In genomic region chr19:55886536-55886935, GRCm38 (mm10) we compare ENCODE assay signal across 18 mouse cellular contexts.
DNase-seq lines count a peak whose midpoint lies in the region; ATAC-seq lines count a peak whose summit lies in the region.
"Had no signal": no experiment of that assay in that cellular context is flagged by ENCODE, and none has a peak within 500 bp of the region (broad histone marks: within the 10 kb centered on the region; RNA-seq: fewer than 3 reads in every experiment).

No protein-coding gene starts in this region.

- H3K9ac ChIP-seq in forebrain, embryonic 14.5 days (ENCODE audit: low read length), result peak overlapping the region; percentile 26; the same call in 1 of the 2 replicates
- peak overlapping the region; percentile 50 for H3K9ac ChIP-seq in midbrain, embryonic 12.5 days (replicated peaks)
- H3K9ac ChIP-seq in midbrain, embryonic 16.5 days (ENCODE audit: low read depth, low read length), result no peak overlapping the region
- H3K9ac ChIP-seq: embryonic facial prominence, embryonic 12.5 days; heart, embryonic 13.5 days; hindbrain, embryonic 12.5 days had no signal

- no peak overlapping the region; the same call in 1 of the 2 replicates for H3K4me2 ChIP-seq in forebrain, embryonic 14.5 days (ENCODE audit: low read length)
- H3K4me2 ChIP-seq in midbrain, embryonic 12.5 days (replicated peaks), result peak overlapping the region; percentile 35
- peak overlapping the region; percentile 9; the same call in 1 of the 2 replicates for H3K4me2 ChIP-seq in midbrain, embryonic 16.5 days (ENCODE audit: low read length)
- H3K4me2 ChIP-seq: embryonic facial prominence, embryonic 12.5 days; heart, embryonic 13.5 days; hindbrain, embryonic 12.5 days had no signal

- no peaks in the 10 kb centered on the region for H3K36me3 ChIP-seq in forebrain, embryonic 14.5 days (ENCODE audit: control insufficient read depth, insufficient read depth, low read length)
- H3K36me3 ChIP-seq in forebrain, embryonic 10.5 days (replicated peaks), result no peaks in the 10 kb centered on the region; the same call in 1 of the 2 replicates
- no peaks in the 10 kb centered on the region for H3K36me3 ChIP-seq in midbrain, embryonic 12.5 days
- no peaks in the 10 kb centered on the region for H3K36me3 ChIP-seq in midbrain, embryonic 16.5 days (ENCODE audit: control insufficient read depth, insufficient read depth, low read length)
- H3K36me3 ChIP-seq: embryonic facial prominence, embryonic 12.5 days; hindbrain, embryonic 12.5 days had no signal

- peak overlapping the region; percentile 61 for H3K27ac ChIP-seq in forebrain, embryonic 14.5 days (ENCODE audit: low read depth, low read length)
- no peak overlapping the region for H3K27ac ChIP-seq in forebrain, embryonic 10.5 days
- H3K27ac ChIP-seq in midbrain, embryonic 12.5 days (replicated peaks), result peak overlapping the region; percentile 75
- peak overlapping the region; percentile 87 for H3K27ac ChIP-seq in midbrain, embryonic 16.5 days (ENCODE audit: low read length)
- H3K27ac ChIP-seq: embryonic facial prominence, embryonic 12.5 days; gastrocnemius, adult 2 months; heart, embryonic 13.5 days; hindbrain, embryonic 12.5 days; hindbrain, postnatal 0 days had no signal

- H3K27me3 ChIP-seq in forebrain, embryonic 14.5 days (replicated peaks; ENCODE audit: control insufficient read depth, insufficient read depth, low read length), result no peaks in the 10 kb centered on the region; the same call in 1 of the 2 replicates
- peaks cover 51% of the 10 kb centered on the region for H3K27me3 ChIP-seq in forebrain, embryonic 10.5 days (ENCODE audit: poor library complexity, severe bottlenecking)
- peaks cover 3% of the 10 kb centered on the region; the same call in 1 of the 2 replicates for H3K27me3 ChIP-seq in midbrain, embryonic 12.5 days
- no peaks in the 10 kb centered on the region for H3K27me3 ChIP-seq in midbrain, embryonic 16.5 days (ENCODE audit: control insufficient read depth, insufficient read depth, low read depth, low read length)
- H3K27me3 ChIP-seq: embryonic facial prominence, embryonic 12.5 days; heart, embryonic 13.5 days had no signal

- no peaks in the 10 kb centered on the region for H3K9me3 ChIP-seq in forebrain, embryonic 14.5 days (replicated peaks; ENCODE audit: control insufficient read depth, low read length)
- H3K9me3 ChIP-seq in forebrain, embryonic 10.5 days, result no peaks in the 10 kb centered on the region
- H3K9me3 ChIP-seq in midbrain, embryonic 12.5 days, result no peaks in the 10 kb centered on the region
- no peaks in the 10 kb centered on the region for H3K9me3 ChIP-seq in midbrain, embryonic 16.5 days (replicated peaks; ENCODE audit: control insufficient read depth, low read length, poor library complexity, severe bottlenecking)
- H3K9me3 ChIP-seq: embryonic facial prominence, embryonic 12.5 days; heart, embryonic 13.5 days; hindbrain, embryonic 12.5 days had no signal

- H3K4me3 ChIP-seq in forebrain, embryonic 14.5 days (ENCODE audit: low read depth, low read length), result no peak overlapping the region
- no peak overlapping the region for H3K4me3 ChIP-seq in forebrain, embryonic 10.5 days
- peak overlapping the region; percentile 20 for H3K4me3 ChIP-seq in midbrain, embryonic 12.5 days
- no peak overlapping the region for H3K4me3 ChIP-seq in midbrain, embryonic 16.5 days (ENCODE audit: low read depth, low read length)
- H3K4me3 ChIP-seq: embryonic facial prominence, embryonic 12.5 days; gastrocnemius, adult 2 months; heart, embryonic 13.5 days; hindbrain, embryonic 12.5 days had no signal

- intact Hi-C loops in heart, postnatal 14 days (cut with DNase I), result no loop called here

- 60% methylated on average over 14 of the region's 14 CpGs for WGBS in forebrain, embryonic 14.5 days
- WGBS in forebrain, embryonic 10.5 days, result 55% methylated on average over 14 of the region's 14 CpGs
- WGBS in midbrain, embryonic 12.5 days, result 48% methylated on average over 14 of the region's 14 CpGs
- 45% methylated on average over 14 of the region's 14 CpGs for WGBS in midbrain, embryonic 16.5 days

- no peak for DNase-seq in forebrain, embryonic 14.5 days (ENCODE audit: low spot score)
- DNase-seq in forebrain, embryonic 10.5 days (ENCODE audit: extremely low spot score, low spot score), result no peak
- DNase-seq in heart, postnatal 14 days, result no peak
- DNase-seq: adrenal gland, postnatal 14 days; cerebellum, adult 11-12 months; cerebellum, adult 9-10 months; cerebellum, postnatal 25 days; gastrocnemius, adult 2 months; gastrocnemius, postnatal 36 days; heart, adult 11 months; heart, postnatal 4 days had no signal

- H3K4me1 ChIP-seq in forebrain, embryonic 14.5 days (ENCODE audit: control insufficient read depth, insufficient read depth, low read length), result peaks cover 10% of the 10 kb centered on the region
- peaks cover 88% of the 10 kb centered on the region for H3K4me1 ChIP-seq in forebrain, embryonic 10.5 days
- peaks cover 22% of the 10 kb centered on the region for H3K4me1 ChIP-seq in midbrain, embryonic 12.5 days
- peaks cover 19% of the 10 kb centered on the region for H3K4me1 ChIP-seq in midbrain, embryonic 16.5 days (ENCODE audit: control insufficient read depth, insufficient read depth, low read length)
- H3K4me1 ChIP-seq: heart, embryonic 13.5 days had no signal

- no peak for ATAC-seq in forebrain, embryonic 14.5 days
- ATAC-seq in midbrain, embryonic 12.5 days (ENCODE audit: low FRiP score, low read depth), result no peak
- ATAC-seq in midbrain, embryonic 16.5 days, result no peak
- ATAC-seq in activated CD4-positive, CD25-positive, alpha-beta regulatory T cell, adult 4 months, result no peak
- ATAC-seq: hindbrain, postnatal 0 days had no signal
